Mouse (Mus musculus): ENCODE results near the gene Synpr.

DNA sequence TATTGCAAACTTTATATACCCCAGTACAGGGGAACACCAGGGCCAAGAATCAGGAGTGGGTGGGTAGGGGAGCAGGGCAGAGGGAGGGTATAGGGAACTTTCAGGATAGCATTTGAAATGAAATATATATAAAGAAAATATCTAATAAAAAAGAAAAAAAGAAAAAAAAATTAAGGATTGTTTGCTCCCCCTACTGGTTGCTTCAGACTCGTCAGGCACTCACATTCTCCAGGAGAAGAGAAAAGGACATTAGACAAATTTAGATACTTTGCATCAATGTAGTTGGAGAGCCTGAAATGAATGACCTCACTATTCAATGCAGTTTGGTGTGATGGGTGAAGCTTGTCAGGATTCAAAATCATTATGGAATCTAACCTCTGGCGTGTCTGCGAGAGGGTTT lies 83.7 kb downstream of the Synpr start:
- no peak for TF ChIP-seq POLR2A (IDR thresholded peaks at IDR 0.05; ENCODE audit: control insufficient read depth, extremely low read depth, insufficient read depth, low read length, poor library complexity)
- no peak for TF ChIP-seq CTCF (IDR thresholded peaks at IDR 0.05; ENCODE audit: borderline replicate concordance, control insufficient read depth, extremely low read depth, insufficient read depth, low read length, poor library complexity)

All from thymus, adult 2 months (tissue).